Mouse (Mus musculus) MEL (cell line): ENCODE measurements around the gene Zfp609. TPM values are rescaled to one million over a fixed set of nuclear protein-coding genes. Genes with fewer than 3 reads are reported as not detected.

Experiments used
- DNase-seq: peaks from one replicate; pipeline ENCODE4 v3.0.0; 2011; ENCODE audit warnings: low read depth, low spot score
- H3K27ac ChIP-seq: 2 replicates; pipeline ENCODE4 v1.5.1; 2012; ENCODE audit warnings: low read depth, mild to moderate bottlenecking, control low read depth, low read length, moderate library complexity; ENCODE audit not compliant: control insufficient read depth
- H3K27me3 ChIP-seq, 2 experiments: fragments of 150-350 bp in 1 of 2; sonication (generic) in 1 of 2; 2 replicates each; pipeline ENCODE4 v1.6.1; 2012; ENCODE audit warnings: low read length in 2 of 2, mild to moderate bottlenecking in 2 of 2, improper control_type of control experiment in 1 of 2, moderate library complexity in 1 of 2; ENCODE audit not compliant: insufficient read depth in 2 of 2, control insufficient read depth in 1 of 2
- H3K36me3 ChIP-seq, 2 experiments: 2 replicates each; pipeline ENCODE4 v1.6.1; 2012 to 2014; ENCODE audit warnings: low read length in 2 of 2, improper control_type of control experiment in 1 of 2, inconsistent platforms in 1 of 2, mild to moderate bottlenecking in 1 of 2; ENCODE audit not compliant: insufficient read depth in 2 of 2, control insufficient read depth in 1 of 2
- H3K4me1 ChIP-seq, 2 experiments: fragments of 150-350 bp in 1 of 2; sonication (generic) in 1 of 2; 2 replicates each; pipeline ENCODE4 v1.6.1; 2012; ENCODE audit warnings: low read length in 2 of 2, improper control_type of control experiment in 1 of 2, mild to moderate bottlenecking in 1 of 2; ENCODE audit not compliant: insufficient read depth in 2 of 2, control insufficient read depth in 1 of 2
- H3K4me3 ChIP-seq, 2 experiments: fragments of 150-350 bp in 1 of 2; sonication (generic) in 1 of 2; 2 replicates each; pipeline ENCODE4 v1.5.1; 2012; ENCODE audit warnings: low read depth in 2 of 2, low read length in 2 of 2, mild to moderate bottlenecking in 2 of 2, moderate library complexity in 2 of 2, control low read depth in 1 of 2, improper control_type of control experiment in 1 of 2; ENCODE audit not compliant: control insufficient read depth in 1 of 2, insufficient read depth in 1 of 2
- H3K79me2 ChIP-seq: 2 replicates; pipeline ENCODE4 v1.6.1; 2012; ENCODE audit warnings: mild to moderate bottlenecking, low read length, moderate library complexity; ENCODE audit not compliant: control insufficient read depth, poor library complexity, insufficient read depth
- H3K9ac ChIP-seq: 2 replicates; pipeline ENCODE4 v1.6.1; 2012; ENCODE audit warnings: low read depth, mild to moderate bottlenecking, control low read depth, low read length, moderate library complexity; ENCODE audit not compliant: control insufficient read depth, poor library complexity, severe bottlenecking
- H3K9me3 ChIP-seq: fragments of 150-350 bp; sonication (generic); replicated peaks from 2 replicates; pipeline ENCODE4 v1.6.1; 2012; ENCODE audit warnings: mild to moderate bottlenecking, low read length, improper control_type of control experiment, moderate library complexity; ENCODE audit not compliant: insufficient read depth
- CTCF ChIP-seq, 3 experiments: IDR thresholded peaks in 2 of 3; conservative IDR thresholded peaks in 1 of 3; 2 replicates each; pipeline ENCODE4 v1.5.1; 2011 to 2012; ENCODE audit warnings: low read length in 3 of 3, low read depth in 2 of 3, mild to moderate bottlenecking in 2 of 3, improper control_type of control experiment in 1 of 3, inconsistent platforms in 1 of 3, mixed read lengths in 1 of 3, moderate library complexity in 1 of 3; ENCODE audit not compliant: control insufficient read depth in 1 of 3, insufficient read depth in 1 of 3, poor library complexity in 1 of 3, severe bottlenecking in 1 of 3
- E2F4 ChIP-seq: IDR thresholded peaks from 2 replicates; pipeline ENCODE4 v1.6.1; 2011; ENCODE audit warnings: low read depth, low read length, improper control_type of control experiment, borderline replicate concordance
- ELF1 ChIP-seq: IDR thresholded peaks from 2 replicates; pipeline ENCODE4 v1.6.1; 2014; ENCODE audit warnings: low read depth, mild to moderate bottlenecking, inconsistent platforms, low read length, improper control_type of control experiment, moderate library complexity
- ETS1 ChIP-seq: IDR thresholded peaks from 2 replicates; pipeline ENCODE4 v1.6.1; 2012; ENCODE audit warnings: low read depth, mild to moderate bottlenecking, inconsistent platforms, low read length, improper control_type of control experiment, moderate library complexity
- GABPA ChIP-seq: IDR thresholded peaks from 2 replicates; pipeline ENCODE4 v1.6.1; 2012; ENCODE audit warnings: low read depth, mild to moderate bottlenecking, inconsistent platforms, low read length, improper control_type of control experiment, moderate library complexity
- MAZ ChIP-seq: IDR thresholded peaks from 2 replicates; pipeline ENCODE4 v1.6.1; 2012; ENCODE audit warnings: low read depth, mild to moderate bottlenecking, inconsistent platforms, low read length, improper control_type of control experiment
- NRF1 ChIP-seq: IDR thresholded peaks from 2 replicates; pipeline ENCODE4 v1.6.1; 2014; ENCODE audit warnings: low read depth, mild to moderate bottlenecking, inconsistent platforms, low read length, improper control_type of control experiment, moderate library complexity; ENCODE audit not compliant: poor library complexity, insufficient read depth, severe bottlenecking
- POLR2AphosphoS5 ChIP-seq: IDR thresholded peaks from 2 replicates; pipeline ENCODE4 v1.6.1; 2012; ENCODE audit warnings: low read depth, borderline replicate concordance, mild to moderate bottlenecking, inconsistent platforms, low read length, moderate library complexity, mixed read lengths
- RAD21 ChIP-seq: IDR thresholded peaks from 2 replicates; pipeline ENCODE4 v1.6.1; 2011; ENCODE audit warnings: mild to moderate bottlenecking, low read depth, low read length, improper control_type of control experiment
- RCOR1 ChIP-seq: IDR thresholded peaks from 2 replicates; pipeline ENCODE4 v1.6.1; 2012; ENCODE audit warnings: low read depth, mild to moderate bottlenecking, inconsistent platforms, low read length, improper control_type of control experiment
- SMC3 ChIP-seq: IDR thresholded peaks from 2 replicates; pipeline ENCODE4 v1.6.1; 2011; ENCODE audit warnings: low read depth, low read length, improper control_type of control experiment
- TCF12 ChIP-seq: IDR thresholded peaks from 2 replicates; pipeline ENCODE4 v1.6.1; 2014; ENCODE audit warnings: low read depth, mild to moderate bottlenecking, inconsistent platforms, low read length, improper control_type of control experiment, moderate library complexity
- USF2 ChIP-seq, 2 experiments: IDR thresholded peaks; 2 replicates each; pipeline ENCODE4 v1.6.1; 2011 to 2012; ENCODE audit warnings: improper control_type of control experiment in 2 of 2, low read length in 2 of 2, borderline replicate concordance in 1 of 2, inconsistent platforms in 1 of 2, low read depth in 1 of 2, mild to moderate bottlenecking in 1 of 2; ENCODE audit not compliant: insufficient read depth in 1 of 2
- polyA plus RNA-seq, 2 experiments: library from polyadenylated mRNA; stranded (reverse) in 1 of 2; unstranded in 1 of 2; fragments of >175 nt in 1 of 2; fragments of >200 nt in 1 of 2; gene quantifications; 2 replicates each; pipeline versions ENCODE4 v1.2.1 to v1.2.4; 2012; ENCODE audit warnings: low replicate concordance in 2 of 2, low read depth in 1 of 2; ENCODE audit not compliant: insufficient read length in 2 of 2, insufficient read depth in 1 of 2, missing spikeins in 1 of 2
- total RNA-seq: library from RNA; depleted of rRNA; stranded (reverse); fragments of 300-350 nt; gene quantifications from 2 replicates; pipeline ENCODE4 v1.2.3, GENCODE M21; 2012

Gene Zfp609
- total and polyA plus RNA-seq, 3 experiments, result 2.9 to 26.5 TPM; not detected in 1

- Histone ChIP-seq H3K36me3 (peaks cover 0 to 7% of the 10 kb centered on the region in 2 experiments; a peak in 3 of 4 replicates), H3K9me3 (no peaks in the 10 kb centered on the region), H3K79me2 (peaks cover 14% of the 10 kb centered on the region; the same call in 1 of the 2 replicates), H3K27me3 (no peaks in the 10 kb centered on the region), H3K9ac (no peak overlapping the region), H3K4me1 (peaks cover 5 to 9% of the 10 kb centered on the region in 2 experiments; a peak in 3 of 4 replicates), H3K27ac (no peak overlapping the region), H3K4me3 (no peak overlapping the region)
- TF ChIP-seq POLR2AphosphoS5, result no peak
- no peak for DNase-seq
These were observed 33.1 kb downstream of the Zfp609 start for GRCm38 (mm10) chr9:65794313-65794712.

GRCm38 (mm10) chr9:65793506-65793905 is 33.9 kb downstream of the Zfp609 start:
- peaks cover 13% of the 10 kb centered on the region for H3K79me2 ChIP-seq
- no peak overlapping the region for H3K4me3 ChIP-seq
- no peaks in the 10 kb centered on the region for H3K9me3 ChIP-seq
- peaks cover 5 to 9% of the 10 kb centered on the region in 2 experiments; a peak in 3 of 4 replicates for H3K4me1 ChIP-seq
- peaks cover 0 to 8% of the 10 kb centered on the region in 2 experiments; a peak in 3 of 4 replicates for H3K36me3 ChIP-seq
- DNase-seq, result no peak
- no peak for TF ChIP-seq GABPA
- no peak for TF ChIP-seq NRF1
- no peak for TF ChIP-seq CTCF (IDR thresholded peaks at IDR 0.05 in 2 of 3, conservative IDR thresholded peaks at IDR 0.05 in 1 of 3; ENCODE audit: control insufficient read depth in 1 of 3, insufficient read depth in 1 of 3, low read depth in 2 of 3, low read length in 3 of 3, poor library complexity in 1 of 3, severe bottlenecking in 1 of 3)
- no peak for TF ChIP-seq ETS1
- no peak for TF ChIP-seq USF2 (IDR thresholded peaks at IDR 0.05; ENCODE audit: borderline replicate concordance in 1 of 2, insufficient read depth in 1 of 2, low read depth in 1 of 2, low read length in 2 of 2)
- H3K27ac ChIP-seq, result no peak overlapping the region
- H3K9ac ChIP-seq, result no peak overlapping the region
- H3K27me3 ChIP-seq, result no peaks in the 10 kb centered on the region

- no peak overlapping the region for H3K27ac ChIP-seq
- no peaks in the 10 kb centered on the region for H3K27me3 ChIP-seq
- H3K9ac ChIP-seq, result no peak overlapping the region
- peaks cover 0 to 11% of the 10 kb centered on the region in 2 experiments; a peak in 3 of 4 replicates for H3K36me3 ChIP-seq
- peaks cover 13% of the 10 kb centered on the region for H3K79me2 ChIP-seq
- peaks cover 5 to 9% of the 10 kb centered on the region in 2 experiments; a peak in 3 of 4 replicates for H3K4me1 ChIP-seq
- no peak overlapping the region for H3K4me3 ChIP-seq
- H3K9me3 ChIP-seq, result no peaks in the 10 kb centered on the region
- TF ChIP-seq MAZ (no peak), SMC3 (no peak), RCOR1 (no peak), E2F4 (no peak), TCF12 (no peak), CTCF (IDR thresholded peaks at IDR 0.05 in 2 of 3, conservative IDR thresholded peaks at IDR 0.05 in 1 of 3; ENCODE audit: control insufficient read depth in 1 of 3, insufficient read depth in 1 of 3, low read depth in 2 of 3, low read length in 3 of 3, poor library complexity in 1 of 3, severe bottlenecking in 1 of 3) (no peak), ELF1 (no peak), RAD21 (no peak)
- no peak for DNase-seq
These were observed 34.3 kb downstream of the Zfp609 start for GRCm38 (mm10) chr9:65793086-65793485.
